Mouse (Mus musculus) stomach, embryonic 16.5 days (tissue): Measurements from ENCODE around the gene Olfr683. TPM values are rescaled to one million over a fixed set of nuclear protein-coding genes. Genes with fewer than 3 reads are reported as not detected.
"Not testable (repeated sequence)": the region's sequence is repeated elsewhere in the genome, so short reads cannot be mapped to it uniquely, and the experiment has no call there.

Source experiments
- ATAC-seq: fragments of 200-750 bp; cut with Nextera tagmentation; 2 replicates; pipeline ENCODE4 v1.8.0; 2017; ENCODE audit warnings: moderate number of reproducible peaks, moderate TSS enrichment; ENCODE audit not compliant: insufficient read depth, low FRiP score
- H3K27ac ChIP-seq: fragments of 300-500 bp; sonication (generic); 2 replicates; pipeline ENCODE4 v1.5.1; 2014; ENCODE audit warnings: low read length
- H3K27me3 ChIP-seq: fragments of 300-500 bp; sonication (generic); 2 replicates; pipeline ENCODE4 v1.6.1; 2014; ENCODE audit warnings: low read length, control low read depth, mixed read lengths; ENCODE audit not compliant: control insufficient read depth, insufficient read depth
- H3K36me3 ChIP-seq: fragments of 300-500 bp; sonication (generic); 2 replicates; pipeline ENCODE4 v1.6.1; 2014; ENCODE audit warnings: low read length; ENCODE audit not compliant: control insufficient read depth, insufficient read depth
- H3K4me1 ChIP-seq: fragments of 300-500 bp; sonication (generic); 2 replicates; pipeline ENCODE4 v1.6.1; 2014; ENCODE audit warnings: low read length, control low read depth, mixed read lengths; ENCODE audit not compliant: control insufficient read depth, insufficient read depth
- H3K4me2 ChIP-seq: fragments of 300-500 bp; sonication (generic); 2 replicates; pipeline ENCODE4 v1.6.1; 2014; ENCODE audit warnings: low read depth, low read length, mixed read lengths
- H3K4me3 ChIP-seq: fragments of 300-500 bp; sonication (generic); replicated peaks from 2 replicates; pipeline ENCODE4 v1.5.1; 2014; ENCODE audit warnings: mild to moderate bottlenecking, low read length
- H3K9ac ChIP-seq: fragments of 300-500 bp; sonication (generic); 2 replicates; pipeline ENCODE4 v1.6.1; 2014; ENCODE audit warnings: low read length
- H3K9me3 ChIP-seq: fragments of 300-500 bp; sonication (generic); replicated peaks from 2 replicates; pipeline ENCODE4 v1.6.1; 2016; ENCODE audit warnings: low read length, control low read depth; ENCODE audit not compliant: control insufficient read depth
- WGBS: fragments of 180-500 bp; shearing (Covaris S2); extraction: QIAGEN DNeasy Blood & Tissue Kit; methylation state at CpG from one replicate; pipeline ENCODE4 v1.1.7; 2014; 5-methylcytosine and 5-hydroxymethylcytosine counted together
- polyA plus RNA-seq: library from polyadenylated mRNA; unstranded; fragments of >200 nt; fragmentation: Nextera tagmentation; extraction: Ambion mirVana; gene quantifications from 2 replicates; pipeline ENCODE4 v1.2.1, GENCODE M21; 2015

The Olfr683 gene
- polyA plus RNA-seq, result not detected in 2 replicates

GRCm38 (mm10) chr7:105146912-105147311 lies at the start of gene Olfr683:
Gene Olfr683 (minus strand): TSS chr7:105147012.
- no peak within 1 kb of the TSS for H3K4me2 ChIP-seq
- no peaks in the 10 kb centered on the region for H3K36me3 ChIP-seq
- H3K27ac ChIP-seq, result no peak within 1 kb of the TSS
- no peak within 1 kb of the TSS for H3K4me3 ChIP-seq
- 59% methylated on average over 1 of the region's 1 CpGs for WGBS
- H3K9ac ChIP-seq, result no peak within 1 kb of the TSS
- H3K4me1 ChIP-seq, result no peaks in the 10 kb centered on the region
- no peaks in the 10 kb centered on the region for H3K9me3 ChIP-seq
- ATAC-seq, result no peak
- H3K27me3 ChIP-seq, result no peaks in the 10 kb centered on the region

GRCm38 (mm10) chr7:105185912-105186311 lies 39.1 kb upstream of the Olfr683 start, which contains the start of gene Olfr685:
Gene Olfr685 (minus strand): TSS chr7:105186012.
- Histone ChIP-seq H3K27me3 (no peaks in the 10 kb centered on the region), H3K36me3 (no peaks in the 10 kb centered on the region), H3K4me2 (no peak within 1 kb of the TSS), H3K4me1 (no peaks in the 10 kb centered on the region), H3K9me3 (no peaks in the 10 kb centered on the region), H3K4me3 (no peak within 1 kb of the TSS), H3K27ac (no peak within 1 kb of the TSS), H3K9ac (no peak within 1 kb of the TSS)
- WGBS, result 77% methylated on average over 1 of the region's 1 CpGs
- no peak for ATAC-seq

DNA sequence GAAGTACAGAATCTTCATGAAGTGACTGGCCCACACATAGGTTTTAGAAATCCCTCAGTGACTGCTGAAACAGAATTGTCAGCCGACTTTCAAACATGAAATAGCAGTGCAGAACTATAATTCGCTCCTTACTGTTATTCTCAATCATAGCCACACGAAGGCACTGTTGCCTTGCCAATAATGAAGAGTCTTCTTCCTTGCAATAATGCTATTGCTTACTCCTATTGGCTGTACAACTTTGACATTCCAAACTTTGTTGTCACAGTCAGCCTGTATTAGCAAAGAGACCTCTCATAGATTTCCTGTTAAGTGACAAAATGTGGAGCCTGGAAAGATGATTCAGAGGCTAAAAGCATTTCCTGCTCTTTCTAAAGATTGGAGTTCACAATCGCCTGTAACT lies 24.0 kb upstream of the Olfr683 start:
- Histone ChIP-seq H3K9me3 (no peaks in the 10 kb centered on the region), H3K4me1 (no peaks in the 10 kb centered on the region), H3K4me3 (no peak overlapping the region), H3K36me3 (no peaks in the 10 kb centered on the region), H3K27ac (no peak overlapping the region), H3K9ac (no peak overlapping the region), H3K27me3 (no peaks in the 10 kb centered on the region), H3K4me2 (no peak overlapping the region)
- 42% methylated on average over 4 of the region's 4 CpGs for WGBS
- ATAC-seq, result no peak

DNA sequence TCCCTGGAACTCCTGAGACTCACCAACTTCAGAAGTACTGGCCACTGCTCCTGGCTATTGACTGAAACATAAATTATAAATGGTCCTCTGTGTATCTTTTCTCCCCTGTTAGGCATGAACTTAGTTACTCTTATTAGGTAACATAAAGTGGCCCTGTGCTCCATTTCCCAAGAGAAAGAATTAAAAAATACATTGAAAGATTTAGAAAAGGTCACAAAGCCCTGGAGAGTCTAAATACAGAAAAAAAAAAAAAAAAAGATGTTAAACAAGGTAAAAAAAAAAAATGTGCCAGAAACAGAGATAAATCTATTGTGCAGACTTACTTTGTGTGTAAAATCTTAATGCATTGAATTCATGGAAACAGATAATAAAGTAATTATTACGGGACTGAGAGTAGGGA lies 16.7 kb upstream of the Olfr683 start, which contains the start of gene Olfr684:
TSS of gene Olfr684 (minus strand) at position 101 of the 400 bp plus-strand sequence.
- no peak for ATAC-seq
- no peaks in the 10 kb centered on the region for H3K27me3 ChIP-seq
- no peaks in the 10 kb centered on the region for H3K36me3 ChIP-seq
- no peak within 1 kb of the TSS for H3K4me2 ChIP-seq
- no peak within 1 kb of the TSS for H3K27ac ChIP-seq
- H3K4me1 ChIP-seq, result no peaks in the 10 kb centered on the region
- H3K9me3 ChIP-seq, result no peaks in the 10 kb centered on the region
- no peak within 1 kb of the TSS for H3K9ac ChIP-seq
- 48% methylated on average over 1 of the region's 1 CpGs for WGBS
- H3K4me3 ChIP-seq, result no peak within 1 kb of the TSS

DNA sequence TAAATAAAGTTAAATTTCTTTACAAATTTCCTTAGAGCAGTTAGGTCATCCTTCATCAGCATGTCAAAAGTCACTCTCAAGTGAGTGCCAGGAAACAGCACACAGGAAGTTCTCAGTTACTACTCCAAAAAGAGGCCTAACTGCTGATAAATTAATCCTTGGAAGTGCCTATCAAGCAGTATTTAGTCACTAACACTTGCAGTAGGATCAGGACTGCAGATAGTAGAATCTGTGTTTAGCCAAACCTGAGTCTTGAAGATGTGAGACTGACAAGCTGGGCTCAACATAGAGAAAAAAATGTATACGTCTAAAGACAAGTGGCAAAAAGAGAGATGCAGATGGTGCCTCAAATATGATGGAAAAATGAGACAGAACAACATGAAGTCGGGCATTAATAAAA lies 5.5 kb downstream of the Olfr683 start:
- H3K9ac ChIP-seq, result no peak overlapping the region
- no peaks in the 10 kb centered on the region for H3K9me3 ChIP-seq
- no peaks in the 10 kb centered on the region for H3K4me1 ChIP-seq
- H3K36me3 ChIP-seq, result no peaks in the 10 kb centered on the region
- H3K27me3 ChIP-seq, result no peaks in the 10 kb centered on the region
- ATAC-seq, result no peak
- no peak overlapping the region for H3K4me3 ChIP-seq
- no peak overlapping the region for H3K4me2 ChIP-seq
- 56% methylated on average over 2 of the region's 2 CpGs for WGBS
- H3K27ac ChIP-seq, result no peak overlapping the region

GRCm38 (mm10) chr7:105116536-105116935 lies 30.3 kb downstream of the Olfr683 start, which contains the start of gene Olfr681:
Gene Olfr681 (plus strand): TSS chr7:105116836.
- no peak within 1 kb of the TSS for H3K9ac ChIP-seq
- H3K4me1 ChIP-seq, result no peaks in the 10 kb centered on the region
- H3K9me3 ChIP-seq, result no peaks in the 10 kb centered on the region
- no peak within 1 kb of the TSS for H3K27ac ChIP-seq
- no peak within 1 kb of the TSS for H3K4me3 ChIP-seq
- no peaks in the 10 kb centered on the region for H3K36me3 ChIP-seq
- no peaks in the 10 kb centered on the region for H3K27me3 ChIP-seq
- no peak within 1 kb of the TSS for H3K4me2 ChIP-seq
- ATAC-seq, result no peak

- not testable (repeated sequence) for H3K9ac ChIP-seq, H3K9me3 ChIP-seq, H3K4me2 ChIP-seq, H3K27me3 ChIP-seq, H3K27ac ChIP-seq, H3K4me3 ChIP-seq, H3K36me3 ChIP-seq, H3K4me1 ChIP-seq, ATAC-seq
Observed at GRCm38 (mm10) chr7:105092717-105093116, 54.1 kb downstream of the Olfr683 start, which contains the start of gene Olfr680-ps1. Gene Olfr680-ps1 (minus strand): TSS chr7:105092817.

Other genes with a start within 250 kb of the Olfr683 start
- gene Olfr667, start 225.5 kb downstream of the Olfr683 start, polyA plus RNA-seq, result not detected in 2 replicates
- gene Olfr668, start 219.0 kb downstream of the Olfr683 start, polyA plus RNA-seq, result not detected in 2 replicates
- not detected in 2 replicates for gene Olfr669, start 212.8 kb downstream of the Olfr683 start, polyA plus RNA-seq
- not detected in 2 replicates for gene Olfr670, start 184.4 kb downstream of the Olfr683 start, polyA plus RNA-seq
- not detected in 2 replicates for gene Olfr671, start 167.9 kb downstream of the Olfr683 start, polyA plus RNA-seq
- not detected in 2 replicates for gene Olfr672, start 145.0 kb downstream of the Olfr683 start, polyA plus RNA-seq
- gene Olfr675, start 118.6 kb downstream of the Olfr683 start, polyA plus RNA-seq, result not detected in 2 replicates
- not detected in 2 replicates for gene Olfr676, start 114.3 kb downstream of the Olfr683 start, polyA plus RNA-seq
- gene Olfr677, start 95.6 kb downstream of the Olfr683 start, polyA plus RNA-seq, result not detected in 2 replicates
- not detected in 2 replicates for gene Olfr678, start 82.5 kb downstream of the Olfr683 start, polyA plus RNA-seq
- gene Olfr679, start 65.8 kb downstream of the Olfr683 start, polyA plus RNA-seq, result not detected in 2 replicates
- not detected in 2 replicates for gene Olfr680-ps1, start 54.2 kb downstream of the Olfr683 start, polyA plus RNA-seq
- gene Olfr681, start 30.2 kb downstream of the Olfr683 start, polyA plus RNA-seq, result not detected in 2 replicates
- not detected in 2 replicates for gene Olfr684, start 16.6 kb upstream of the Olfr683 start, polyA plus RNA-seq
- gene Olfr685, start 39.0 kb upstream of the Olfr683 start, polyA plus RNA-seq, result not detected in 2 replicates
- not detected in 2 replicates for gene Olfr686, start 60.5 kb upstream of the Olfr683 start, polyA plus RNA-seq
- not detected in 2 replicates for gene Olfr688, start 141.1 kb upstream of the Olfr683 start, polyA plus RNA-seq
- gene Olfr689, start 164.2 kb upstream of the Olfr683 start, polyA plus RNA-seq, result not detected in 2 replicates
- not detected in 2 replicates for gene Olfr690, start 187.1 kb upstream of the Olfr683 start, polyA plus RNA-seq
- not detected in 2 replicates for gene Olfr691, start 195.3 kb upstream of the Olfr683 start, polyA plus RNA-seq
- gene Olfr692, start 221.2 kb upstream of the Olfr683 start, polyA plus RNA-seq, result not detected in 2 replicates
- not detected in 2 replicates for gene Gm5901, start 228.0 kb upstream of the Olfr683 start, polyA plus RNA-seq